Mouse (Mus musculus) C2C12 (cell line): ENCODE data around the gene Camkk1.

Source experiments
- CEBPB ChIP-seq: IDR thresholded peaks from one replicate; pipeline ENCODE4 v1.6.1; 2011; ENCODE audit warnings: low read depth, mild to moderate bottlenecking, control low read depth, moderate library complexity
- CTCF ChIP-seq: IDR thresholded peaks from one replicate; pipeline ENCODE4 v1.5.1; 2011; ENCODE audit not compliant: control insufficient read depth, insufficient read depth, insufficient read length
- FOSL1 ChIP-seq: IDR thresholded peaks from one replicate; pipeline ENCODE4 v1.8.0; 2011; ENCODE audit warnings: mild to moderate bottlenecking, low read length; ENCODE audit not compliant: poor library complexity, insufficient read depth, severe bottlenecking
- MAX ChIP-seq: IDR thresholded peaks from one replicate; pipeline ENCODE4 v1.6.1; 2011; ENCODE audit warnings: mild to moderate bottlenecking, control low read depth
- MYOD1 ChIP-seq: IDR thresholded peaks from one replicate; pipeline ENCODE4 v1.6.1; 2011; ENCODE audit warnings: low read depth; ENCODE audit not compliant: control insufficient read depth, insufficient read length
- MYOG ChIP-seq: IDR thresholded peaks from one replicate; pipeline ENCODE4 v1.6.1; 2011; ENCODE audit not compliant: control insufficient read depth, insufficient read length; ENCODE audit errors: extremely low read depth
- USF1 ChIP-seq: IDR thresholded peaks from one replicate; pipeline ENCODE4 v1.6.1; 2011; ENCODE audit warnings: low read depth, mild to moderate bottlenecking, control low read depth, moderate library complexity

- TF ChIP-seq CTCF, result no peak
- no peak for TF ChIP-seq FOSL1
- TF ChIP-seq MYOD1, result no peak
- TF ChIP-seq MAX, result no peak
- no peak for TF ChIP-seq USF1
- no peak for TF ChIP-seq CEBPB
- TF ChIP-seq MYOG, result no peak
Measured at GRCm38 (mm10) chr11:72990688-72991087, 28.1 kb upstream of the Camkk1 start.
